Mouse (Mus musculus) neutrophil, adult 5-6 weeks (primary cell): ENCODE measurements around the gene Rasa2. TPM values are rescaled to one million over a fixed set of nuclear protein-coding genes. Genes with fewer than 3 reads are reported as not detected.

Source experiments
- ATAC-seq: fragments of 151-379, 151-347 bp; 2 replicates; pipeline ENCODE4 v1.8.0; 2017; ENCODE audit warnings: mild to moderate bottlenecking, moderate TSS enrichment; ENCODE audit not compliant: insufficient number of reproducible peaks, poor library complexity, low FRiP score, severe bottlenecking; ENCODE audit errors: extremely low read depth
- total RNA-seq: library from RNA; stranded (forward); fragments of 200-1000 nt; gene quantifications from 2 replicates; pipeline ENCODE4 v1.2.3, GENCODE M21; 2017

Rasa2 gene
- total RNA-seq, 1 experiment from 2014 or later = 77.9 TPM

DNA sequence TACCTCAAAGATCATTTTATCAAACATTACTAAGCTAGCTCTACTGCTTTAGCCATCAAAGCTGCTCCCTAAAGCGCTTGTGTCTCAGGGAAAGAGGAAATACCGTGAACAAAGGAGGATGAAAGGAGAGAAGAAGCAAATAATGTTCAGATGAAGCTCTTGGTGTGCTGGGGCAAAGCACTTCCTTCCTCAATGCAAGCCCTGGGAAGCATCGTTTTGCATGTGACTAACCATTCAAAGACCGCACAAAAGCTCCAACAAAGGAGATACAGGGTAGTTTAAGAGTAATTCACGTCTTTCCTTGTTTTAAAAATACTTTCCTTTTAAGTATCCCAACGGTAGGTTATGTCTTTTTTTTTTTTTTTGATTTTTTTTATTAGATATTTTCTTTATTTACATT lies 28.0 kb downstream of the Rasa2 start:
- no peak for ATAC-seq

DNA sequence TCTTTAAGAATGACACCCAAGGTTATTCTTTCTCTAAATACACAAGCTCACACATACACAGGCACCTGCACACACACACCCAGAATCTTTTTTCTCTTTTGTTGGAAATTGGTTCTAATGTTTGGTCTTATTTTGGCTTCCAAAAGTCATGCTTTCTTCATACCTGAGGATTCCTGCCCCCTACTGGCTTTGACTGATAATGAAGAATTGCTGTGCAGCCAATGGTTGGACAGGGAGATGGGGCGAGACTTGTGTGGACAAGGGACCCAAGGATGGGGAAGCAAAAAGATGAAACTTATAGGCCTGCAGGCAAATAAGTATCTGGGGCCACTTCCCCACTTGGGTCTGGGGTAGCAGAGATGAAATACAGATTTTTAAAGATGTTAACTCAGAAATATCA lies 33.5 kb downstream of the Rasa2 start:
- ATAC-seq = no peak

DNA sequence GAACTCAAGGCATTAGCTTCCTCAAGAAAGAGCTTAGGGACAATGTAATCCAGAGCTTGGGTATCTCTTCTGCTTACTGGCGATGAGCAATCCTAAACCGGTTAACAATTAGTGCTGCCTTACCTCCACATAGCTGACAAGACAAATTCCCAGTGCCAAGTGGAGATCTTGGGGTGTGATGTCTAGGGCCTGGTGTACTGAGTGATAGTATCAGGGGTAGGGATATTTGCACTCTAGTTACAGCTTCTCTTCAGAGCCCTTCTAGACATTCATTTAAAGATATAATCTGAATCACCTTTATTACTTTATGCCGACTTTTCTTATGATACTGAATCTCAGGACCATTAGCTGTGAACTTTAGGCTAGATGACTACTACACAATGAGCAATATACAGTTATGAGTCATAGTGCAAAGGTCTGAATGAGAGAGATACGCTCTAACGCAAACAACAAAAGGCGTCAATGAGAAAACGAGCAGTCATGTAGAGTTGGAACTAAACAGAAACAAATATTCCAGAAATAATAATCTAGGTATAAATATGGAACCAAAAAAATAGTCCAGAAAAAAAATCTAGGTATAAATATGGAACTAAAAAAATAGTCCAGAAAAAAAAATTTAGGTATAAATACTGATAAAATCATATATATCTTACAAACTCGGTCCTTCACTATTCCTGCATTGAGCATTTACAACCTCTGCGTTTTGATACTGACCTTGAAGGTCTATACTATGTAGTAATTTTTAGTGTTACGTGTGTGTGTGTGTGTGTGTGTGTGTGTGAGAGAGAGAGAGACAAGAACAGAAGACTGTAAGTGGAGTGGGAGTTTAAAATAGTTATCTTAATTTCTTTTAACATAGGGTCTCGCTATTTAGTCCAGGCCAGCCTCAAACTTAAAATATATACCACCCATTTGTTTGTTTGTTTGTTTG lies 38.5 kb downstream of the Rasa2 start:
- ATAC-seq = no peak

DNA sequence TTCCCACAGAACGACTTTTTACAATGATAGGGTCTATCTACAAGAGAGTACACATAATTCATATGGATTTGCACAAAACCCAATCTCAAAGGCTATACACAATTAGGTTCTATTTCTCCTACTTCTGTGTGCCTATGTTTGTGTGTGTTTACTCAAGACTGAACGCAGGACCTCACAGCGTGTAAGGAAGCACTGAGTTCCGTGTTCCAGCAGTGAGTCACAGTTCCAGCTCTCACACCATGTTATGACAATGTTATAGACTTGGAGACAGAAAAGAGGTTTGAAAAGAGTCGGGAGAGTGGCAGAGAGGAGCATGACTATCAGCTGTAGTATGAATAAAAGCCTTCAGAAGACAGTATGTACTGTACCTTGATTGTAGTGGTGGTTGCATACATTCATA lies 42.1 kb downstream of the Rasa2 start:
- ATAC-seq = no peak

DNA sequence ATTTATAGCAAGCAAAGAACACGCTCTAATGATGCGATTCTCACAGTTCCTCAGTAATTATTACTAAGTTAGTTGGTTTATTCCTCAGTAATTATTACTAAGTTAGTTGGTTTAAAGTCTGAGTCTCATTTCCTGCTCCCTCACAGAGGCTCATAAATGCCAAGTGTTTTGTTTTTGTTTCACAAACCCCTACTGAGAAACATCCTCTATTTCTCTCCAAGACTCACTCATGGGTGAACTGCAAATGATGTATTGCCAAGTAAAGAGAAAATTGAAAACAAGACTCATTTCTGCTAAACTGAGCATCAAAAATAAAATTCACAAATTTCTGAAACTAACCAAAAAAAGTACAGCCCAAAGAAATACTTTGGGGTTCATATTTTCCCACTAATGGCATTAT lies 47.9 kb downstream of the Rasa2 start:
- ATAC-seq = no peak

DNA sequence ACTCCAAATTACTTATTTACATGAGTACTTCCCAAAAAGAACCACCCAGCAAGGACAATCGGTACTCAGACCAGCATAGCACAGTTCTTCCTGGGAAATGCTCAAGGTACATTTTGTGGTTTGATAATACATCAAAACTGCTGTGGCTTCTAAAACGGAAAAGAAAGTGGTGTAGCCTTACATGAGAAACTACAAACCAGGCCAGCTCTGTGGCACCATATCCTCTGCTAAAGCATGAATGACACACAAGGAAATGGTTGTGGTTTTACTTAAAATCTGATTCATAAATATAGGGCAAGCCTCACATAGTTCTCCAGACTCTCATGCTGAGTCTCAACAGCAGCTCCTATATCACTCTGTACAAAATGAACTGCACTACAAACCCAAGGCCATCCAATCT lies 48.3 kb downstream of the Rasa2 start:
- ATAC-seq = peak; percentile 51; the same call in 1 of the 2 replicates

DNA sequence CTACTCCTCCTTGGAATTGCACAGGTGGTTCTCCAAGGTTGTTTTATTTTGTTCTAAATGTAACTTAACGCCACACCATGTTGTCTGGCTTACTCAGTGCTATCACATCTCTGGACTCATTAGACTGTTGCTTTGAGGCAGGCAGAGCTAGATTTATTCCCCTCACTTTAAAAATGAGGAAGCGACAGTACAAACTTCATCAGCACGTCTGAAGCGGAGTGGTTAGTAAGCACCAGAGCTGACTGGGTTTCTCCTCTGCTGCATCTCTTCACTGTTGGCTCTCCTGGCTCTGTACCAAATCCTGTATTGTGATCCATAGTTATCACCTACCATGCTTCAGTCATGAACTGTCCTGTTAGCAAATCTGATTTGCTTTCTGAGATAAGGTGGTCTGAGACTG lies 53.2 kb downstream of the Rasa2 start:
- ATAC-seq = no peak

DNA sequence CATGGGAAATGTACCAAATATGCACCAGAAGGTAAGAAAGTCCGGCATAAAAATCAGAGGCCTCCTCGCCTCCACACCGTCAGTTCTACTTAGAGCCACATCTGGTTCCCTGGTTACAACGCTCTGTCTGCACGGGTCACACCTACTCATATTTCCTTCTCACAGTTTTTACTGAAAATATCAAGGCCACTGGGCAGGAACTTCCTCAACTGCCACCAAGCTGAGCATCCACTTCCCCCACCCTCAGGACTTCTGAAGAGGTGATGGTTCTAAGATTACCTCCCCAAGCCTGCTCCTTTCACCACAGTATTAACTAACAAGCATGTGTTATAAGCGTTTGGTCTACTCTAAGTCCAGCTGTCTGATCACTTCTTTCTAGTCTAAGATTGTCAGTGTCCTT lies 53.7 kb downstream of the Rasa2 start:
- no peak for ATAC-seq

DNA sequence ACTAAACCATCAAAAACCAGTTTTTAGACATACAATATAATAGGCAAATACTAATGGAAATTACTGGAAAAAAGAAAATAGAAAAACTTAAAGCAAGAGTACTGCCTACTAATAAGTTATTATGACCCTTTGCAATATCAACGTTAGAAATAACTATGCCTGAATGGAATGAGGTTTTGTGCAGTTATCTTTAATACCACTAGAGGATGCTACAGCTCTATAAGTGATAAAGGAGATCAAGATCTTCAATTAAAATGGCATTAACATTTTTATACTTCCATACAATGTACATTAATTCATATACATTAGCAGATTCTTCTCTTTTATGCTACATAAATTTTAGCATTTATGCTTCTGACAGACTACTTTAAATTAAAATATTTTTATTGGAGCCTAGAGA lies 58.2 kb downstream of the Rasa2 start:
- ATAC-seq = 0 out of 2 replicates have a peak, but pooled peaks have one; percentile 33

DNA sequence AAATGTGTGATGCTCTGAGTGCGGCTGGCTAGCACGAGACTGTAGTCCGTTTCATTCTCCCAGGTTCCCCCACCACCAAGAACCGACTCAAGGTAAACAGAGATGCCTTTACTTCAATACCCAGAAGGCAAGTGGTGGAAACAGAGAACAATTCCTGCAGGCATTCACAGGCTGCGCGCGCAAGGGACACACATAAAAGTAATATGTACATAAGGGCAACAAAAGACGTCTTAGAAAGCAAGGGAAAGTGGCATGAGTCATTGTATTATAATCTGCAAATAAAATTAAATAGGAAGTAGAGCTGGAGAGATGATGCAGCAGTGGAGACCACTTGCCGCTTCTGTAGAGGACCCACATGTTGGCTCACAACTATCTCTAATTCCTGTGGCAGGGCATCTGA lies 58.7 kb downstream of the Rasa2 start:
- no peak for ATAC-seq

DNA sequence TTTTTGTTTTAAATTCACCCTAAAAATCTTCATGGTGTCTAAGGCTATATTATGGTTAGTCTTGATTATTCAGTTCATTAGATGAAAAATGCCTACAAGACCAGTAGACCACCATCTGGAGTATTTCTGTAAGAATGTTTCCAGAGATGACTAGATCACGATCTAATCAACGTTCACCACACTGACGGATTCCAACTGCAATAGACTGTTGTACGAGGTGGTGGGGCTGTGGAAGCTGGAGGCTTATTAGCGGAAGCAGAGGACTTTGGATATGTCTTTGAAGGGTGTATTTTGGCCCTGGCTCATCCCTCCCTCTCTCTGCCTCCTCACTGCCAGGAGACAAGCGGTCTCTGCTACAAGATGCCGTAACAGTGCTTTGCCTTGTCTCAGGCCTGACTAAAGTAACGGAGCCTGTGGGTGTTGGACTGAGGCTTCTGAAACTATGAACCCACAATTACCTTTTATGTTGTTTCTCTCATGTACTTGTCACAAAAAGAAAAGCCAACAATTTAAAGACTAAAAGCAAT lies 64.9 kb downstream of the Rasa2 start:
- no peak for ATAC-seq

DNA sequence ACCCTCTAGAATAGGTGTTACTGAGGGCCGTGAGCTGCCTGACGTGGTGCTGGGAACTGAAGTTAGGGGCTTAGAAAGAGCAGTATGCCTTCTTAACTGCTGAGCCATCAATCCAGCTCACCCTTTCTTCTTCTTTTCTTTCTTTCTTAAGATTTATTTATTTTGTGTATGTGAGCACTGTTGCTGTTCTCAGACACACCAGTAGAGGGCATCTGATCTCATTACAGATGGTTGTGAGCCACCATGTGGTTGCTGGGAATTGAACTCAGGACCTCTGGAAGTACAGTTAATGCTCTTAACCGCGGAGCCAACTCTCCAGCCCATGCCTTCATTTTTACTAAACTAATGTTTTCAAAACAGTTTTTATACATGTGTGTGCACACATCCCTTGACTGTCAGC lies 67.9 kb downstream of the Rasa2 start:
- ATAC-seq = no peak

DNA sequence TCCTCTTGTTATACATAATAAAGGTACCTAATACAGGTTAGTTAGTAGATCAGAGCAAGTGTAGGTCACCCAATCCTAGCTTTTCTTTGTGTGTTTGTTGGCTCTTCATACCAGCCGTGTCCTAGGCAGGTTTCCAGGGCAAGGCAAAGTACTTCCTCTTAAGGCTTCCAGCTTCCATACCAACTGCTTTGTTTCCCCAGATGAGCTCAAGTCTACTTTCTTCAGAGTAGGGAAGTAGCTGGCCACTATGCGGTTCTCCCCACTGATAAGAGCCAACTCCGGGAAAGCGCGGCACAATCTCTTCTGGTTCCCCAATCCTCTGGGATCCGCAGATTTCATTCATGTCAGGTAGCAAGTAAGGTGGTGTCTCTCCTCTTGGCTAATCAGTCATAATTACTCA lies 72.3 kb downstream of the Rasa2 start:
- ATAC-seq = no peak

DNA sequence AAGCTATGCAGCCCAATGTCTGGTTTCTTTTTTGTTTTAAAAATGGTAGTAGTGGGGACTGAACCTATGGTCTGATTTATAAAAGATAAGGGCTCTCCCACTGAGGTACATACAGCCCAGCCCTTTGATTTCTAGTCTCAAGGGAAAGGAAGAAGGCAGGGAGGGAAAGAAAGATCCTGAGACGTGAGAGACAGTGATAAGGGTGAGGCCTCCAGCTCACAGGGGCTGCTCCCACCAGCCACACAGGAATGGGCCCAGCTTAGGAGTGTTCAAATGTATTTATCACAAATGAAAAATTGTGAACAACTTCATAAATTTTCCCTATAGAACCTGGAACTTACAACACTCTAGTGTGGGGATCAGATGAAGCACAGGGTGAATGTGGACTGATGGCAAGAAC lies 72.8 kb downstream of the Rasa2 start:
- ATAC-seq = no peak

DNA sequence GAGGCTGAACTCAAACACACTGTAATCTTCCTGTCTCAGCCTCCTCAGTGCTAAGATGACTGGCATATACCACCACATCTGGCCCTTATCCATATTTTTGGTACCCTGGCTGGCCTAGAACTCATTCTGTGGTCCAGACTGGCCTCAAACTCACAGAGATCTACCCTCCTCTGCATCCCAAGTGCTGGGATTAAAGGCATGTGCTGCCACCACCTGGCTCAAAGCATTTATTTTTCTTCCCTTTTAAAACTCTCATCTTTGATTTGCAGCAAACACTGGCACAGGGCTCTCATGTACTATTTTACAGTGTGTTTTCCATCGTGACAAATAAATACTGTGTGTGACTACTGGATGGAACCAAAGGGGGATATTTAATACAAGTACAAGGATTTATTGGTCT lies 77.3 kb downstream of the Rasa2 start:
- no peak for ATAC-seq

DNA sequence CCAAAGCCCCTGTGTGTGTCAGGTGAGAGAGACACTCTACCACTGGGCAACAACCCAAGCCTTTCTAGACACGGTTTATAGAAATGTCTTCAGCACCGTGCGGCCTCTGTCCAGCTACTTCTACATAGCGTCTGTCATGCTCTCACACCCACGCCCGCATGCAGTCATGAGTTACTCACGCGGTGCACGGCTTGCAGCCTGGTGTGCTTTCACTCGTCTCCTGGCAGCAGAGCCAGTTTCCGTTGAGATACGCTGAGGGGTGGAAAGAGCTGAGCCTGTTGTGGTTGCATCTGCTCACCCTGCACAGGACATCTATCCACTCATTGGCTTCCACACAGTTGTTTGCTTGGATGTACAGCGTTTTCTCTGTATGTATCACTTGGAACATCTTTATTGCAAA lies 86.0 kb downstream of the Rasa2 start:
- no peak for ATAC-seq

DNA sequence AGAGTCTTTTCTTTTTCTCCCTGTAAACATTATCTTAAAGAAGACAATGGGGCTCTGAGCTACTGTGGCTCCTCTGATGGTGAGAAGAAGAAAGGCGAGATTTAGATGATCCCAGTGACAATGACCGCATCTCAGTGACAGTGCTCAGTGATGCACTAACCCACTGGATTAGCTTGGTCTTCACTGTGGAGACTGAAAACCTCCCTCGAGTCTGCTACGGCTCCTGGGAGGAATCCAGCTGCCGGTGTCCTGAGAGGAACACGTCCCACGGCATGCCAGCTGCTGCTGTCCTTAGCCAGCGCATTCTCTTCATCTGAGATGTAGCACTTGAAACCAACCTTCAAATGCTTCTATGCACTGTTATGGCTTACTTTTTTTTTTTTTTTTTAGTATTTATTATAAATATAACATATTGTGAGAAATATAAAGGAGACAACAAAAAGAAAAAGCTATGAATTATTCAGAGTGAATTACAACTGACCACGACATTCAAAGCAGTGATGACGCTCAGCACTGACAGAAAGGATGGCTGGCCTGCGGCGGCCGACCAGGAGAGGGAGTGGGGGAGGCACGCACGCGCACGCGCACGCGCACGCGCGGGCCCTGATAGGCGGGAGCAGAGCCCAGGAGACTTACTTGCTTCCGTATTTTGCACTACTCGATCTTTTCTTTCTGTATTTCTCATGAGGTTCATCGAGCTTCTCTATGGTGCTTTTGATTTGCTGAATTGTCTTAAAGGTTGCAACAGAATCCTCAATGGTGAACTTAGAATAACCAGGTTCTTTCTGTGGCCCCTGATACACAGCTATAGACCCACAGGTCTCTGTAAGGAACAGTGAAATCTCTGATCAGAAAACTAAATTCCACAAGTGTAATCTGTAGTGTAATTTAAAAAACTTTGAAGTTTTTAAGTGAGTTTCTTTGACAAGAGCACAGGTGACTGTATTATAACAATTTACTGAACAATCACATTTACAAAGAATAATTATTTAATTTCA lies 87.5 kb downstream of the Rasa2 start:
- ATAC-seq = peak; percentile 46; the same call in 1 of the 2 replicates

DNA sequence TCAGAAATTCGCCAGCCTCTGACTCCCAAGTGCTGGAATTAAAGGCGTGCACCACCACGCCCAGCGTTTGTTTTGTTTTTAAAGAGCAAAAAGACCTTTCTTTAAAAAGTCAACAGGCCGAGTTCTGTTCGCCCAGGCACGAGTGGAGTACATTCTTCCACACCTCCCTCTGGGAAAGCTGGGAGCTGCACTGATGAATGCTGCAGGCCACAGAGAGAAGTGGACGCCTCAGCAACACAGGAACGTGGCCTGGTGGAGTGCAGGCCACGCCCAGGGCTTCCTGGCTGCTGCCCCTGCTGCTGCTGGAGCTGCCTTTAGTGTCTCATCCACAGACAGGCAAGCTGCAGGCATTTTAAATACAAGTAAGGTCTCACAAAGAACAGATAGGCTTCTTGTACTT lies 92.5 kb downstream of the Rasa2 start:
- no peak for ATAC-seq

DNA sequence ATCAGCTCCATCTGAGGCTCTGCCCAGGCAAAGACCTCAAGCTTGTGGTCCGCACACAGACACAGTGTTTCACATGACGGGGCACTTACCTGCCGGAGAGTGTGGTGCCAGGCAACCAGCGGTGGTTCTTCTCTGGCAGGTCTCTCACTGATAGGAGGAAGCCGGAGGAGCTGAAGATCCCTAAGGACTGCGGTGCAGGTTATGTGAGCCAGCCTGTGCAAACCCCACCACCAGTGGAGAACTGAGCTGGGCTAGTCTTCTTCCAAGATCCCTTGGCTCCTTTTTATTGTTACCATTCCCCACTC lies 93.8 kb downstream of the Rasa2 start:
- ATAC-seq = no peak
